Mouse (Mus musculus): Measurements from ENCODE around the gene Ubiad1. TPM values are rescaled to one million over a fixed set of nuclear protein-coding genes. Genes with fewer than 3 reads are reported as not detected.
A peak's percentile ranks its signal among the peaks of the same experiment; 100 is the strongest.

The Ubiad1 gene
- polyA plus RNA-seq, 1 experiment: 50.8 TPM

DNA sequence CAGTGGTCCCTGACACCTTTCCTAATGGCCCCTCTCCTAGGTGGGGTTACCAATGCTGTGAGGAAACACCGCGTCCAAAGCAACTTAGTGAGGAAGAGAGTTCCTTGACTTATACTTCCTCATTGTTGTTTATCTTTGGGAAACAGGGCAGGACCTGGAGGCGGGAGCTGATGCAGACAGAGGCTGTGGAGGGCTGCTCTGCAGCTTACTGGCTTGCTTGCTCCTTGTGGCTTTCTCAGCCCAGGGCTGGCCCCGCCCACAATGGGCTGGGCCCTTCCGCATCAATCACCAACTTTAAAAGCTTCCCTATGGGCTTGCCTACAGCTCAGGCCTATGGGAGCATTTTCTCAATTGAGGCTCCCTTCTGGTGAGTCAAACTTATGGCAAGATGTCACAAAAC is 10.8 kb downstream of the Ubiad1 start:
- 77% methylated on average over 5 of the region's 5 CpGs for whole genome bisulfite sequencing
- DNase-seq: peak; percentile 41
- H3K27ac ChIP-seq (ENCODE audit: insufficient read depth, low read depth, low read length): peak overlapping the region; percentile 72

DNA sequence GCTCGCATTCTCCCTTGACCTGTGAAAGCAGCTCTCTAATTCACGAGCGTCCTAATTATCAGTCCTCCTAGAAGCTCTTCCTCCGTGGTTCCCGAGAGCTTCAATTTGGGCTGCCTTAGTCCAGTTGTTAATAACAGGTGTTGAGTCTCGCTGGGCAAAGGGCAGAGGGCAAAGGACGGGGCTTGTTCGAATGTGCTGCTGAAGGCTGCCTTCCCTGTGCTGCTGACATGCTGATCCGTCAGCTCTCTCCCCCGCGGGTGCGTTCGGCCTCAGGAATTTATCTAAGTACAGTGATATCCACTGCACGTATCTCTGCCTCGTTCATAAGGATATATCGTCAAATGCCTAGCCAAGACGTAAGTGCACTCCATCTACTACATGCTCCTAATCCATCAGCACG is 11.2 kb downstream of the Ubiad1 start:
- H3K36me3 ChIP-seq (ENCODE audit: control insufficient read depth, insufficient read depth, low read length): no peaks in the 10 kb centered on the region; the same call in 1 of the 2 replicates
- TF ChIP-seq POLR2A (IDR thresholded peaks at IDR 0.05; ENCODE audit: low read depth, low read length) (no peak), CTCF (conservative IDR thresholded peaks at IDR 0.05; ENCODE audit: insufficient read depth, insufficient read length, low read depth, low read length) (no peak)
- peaks cover 11% of the 10 kb centered on the region; the same call in 1 of the 2 replicates for H3K4me1 ChIP-seq (ENCODE audit: control insufficient read depth, insufficient read depth, low read length)
- peak overlapping the region; percentile 38 for H3K4me3 ChIP-seq (ENCODE audit: insufficient read depth, low read depth, low read length)
- DNase-seq: peak; percentile 93
- WGBS: 56% methylated on average over 18 of the region's 18 CpGs
- H3K27me3 ChIP-seq (replicated peaks; ENCODE audit: control insufficient read depth, insufficient read depth, low read length): no peaks in the 10 kb centered on the region
- H3K27ac ChIP-seq (ENCODE audit: insufficient read depth, low read depth, low read length): peak overlapping the region; percentile 92

More for the DNA sequence above, 10.8 kb downstream of the Ubiad1 start:
- H3K36me3 ChIP-seq (ENCODE audit: control insufficient read depth, insufficient read depth, low read length): no peaks in the 10 kb centered on the region; the same call in 1 of the 2 replicates
- no peaks in the 10 kb centered on the region for H3K27me3 ChIP-seq (replicated peaks; ENCODE audit: control insufficient read depth, insufficient read depth, low read length)
- H3K4me3 ChIP-seq (ENCODE audit: insufficient read depth, low read depth, low read length): no peak overlapping the region
- H3K4me1 ChIP-seq (ENCODE audit: control insufficient read depth, insufficient read depth, low read length): peaks cover 11% of the 10 kb centered on the region; the same call in 1 of the 2 replicates
- TF ChIP-seq CTCF (conservative IDR thresholded peaks at IDR 0.05; ENCODE audit: insufficient read depth, insufficient read length, low read depth, low read length) (no peak), POLR2A (IDR thresholded peaks at IDR 0.05; ENCODE audit: low read depth, low read length) (no peak)

DNA sequence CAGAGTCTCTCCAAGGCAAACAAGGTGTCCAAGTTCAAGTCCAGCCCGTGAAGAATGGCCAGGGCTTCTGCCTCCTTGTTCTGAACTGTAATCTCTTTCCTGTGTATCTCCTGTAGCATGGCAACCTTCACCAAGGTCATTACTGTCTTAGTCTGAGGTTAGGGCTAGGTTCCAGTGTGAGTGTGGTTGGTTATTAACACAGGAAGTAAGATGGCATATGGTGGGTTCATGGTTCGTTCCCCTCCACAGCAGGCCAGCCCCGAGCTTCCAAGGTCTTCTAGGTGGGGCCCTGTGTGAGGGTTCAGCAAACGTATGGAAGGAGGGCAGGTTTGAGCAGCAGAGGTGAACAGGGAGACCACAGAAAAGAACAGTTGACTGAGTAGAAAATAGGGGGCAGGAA is 12.1 kb downstream of the Ubiad1 start:
- Histone ChIP-seq H3K4me1 (ENCODE audit: control insufficient read depth, insufficient read depth, low read length) (peaks cover 11% of the 10 kb centered on the region; the same call in 1 of the 2 replicates), H3K4me3 (ENCODE audit: insufficient read depth, low read depth, low read length) (peak overlapping the region; percentile 38), H3K27me3 (replicated peaks; ENCODE audit: control insufficient read depth, insufficient read depth, low read length) (no peaks in the 10 kb centered on the region), H3K36me3 (ENCODE audit: control insufficient read depth, insufficient read depth, low read length) (no peaks in the 10 kb centered on the region; the same call in 1 of the 2 replicates), H3K27ac (ENCODE audit: insufficient read depth, low read depth, low read length) (peak overlapping the region; percentile 92)
- no peak for TF ChIP-seq CTCF (conservative IDR thresholded peaks at IDR 0.05; ENCODE audit: insufficient read depth, insufficient read length, low read depth, low read length)
- no peak for TF ChIP-seq POLR2A (IDR thresholded peaks at IDR 0.05; ENCODE audit: low read depth, low read length)
- DNase-seq: peak; percentile 72
- 35% methylated on average over 4 of the region's 4 CpGs for WGBS

DNA sequence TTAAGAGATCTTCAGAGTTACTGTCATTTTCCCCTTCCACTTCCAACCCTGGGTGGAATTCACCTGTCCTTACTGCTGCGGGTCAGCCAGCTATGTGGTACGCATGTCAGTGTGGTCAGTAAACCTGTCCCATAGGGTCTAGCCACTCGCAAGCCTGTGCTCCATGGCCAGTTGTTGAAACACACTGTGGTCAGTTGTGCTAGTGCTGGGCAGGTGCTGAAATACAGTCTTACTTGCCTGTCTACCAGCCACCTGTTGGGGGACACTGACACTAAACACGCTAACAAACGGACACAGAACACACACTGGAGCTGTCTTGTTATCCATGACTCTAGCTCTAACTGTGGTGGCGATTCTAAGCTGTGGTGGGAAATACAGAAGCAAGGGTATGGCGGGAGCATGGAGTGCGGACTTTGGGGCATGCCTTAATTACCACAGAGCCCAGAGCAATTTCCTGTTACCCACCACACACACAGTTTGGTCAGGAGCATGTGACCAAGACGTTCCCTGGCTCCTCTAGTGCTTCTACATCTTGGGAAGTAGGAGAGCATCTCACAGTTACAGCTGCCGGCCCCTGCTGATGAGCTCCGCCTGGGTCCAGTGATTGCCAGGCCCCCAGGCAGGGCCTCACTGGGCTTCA is 13.6 kb downstream of the Ubiad1 start:
- no peak for DNase-seq
- Histone ChIP-seq H3K4me1 (ENCODE audit: control insufficient read depth, insufficient read depth, low read length) (peaks cover 11% of the 10 kb centered on the region; the same call in 1 of the 2 replicates), H3K27ac (ENCODE audit: insufficient read depth, low read depth, low read length) (no peak overlapping the region), H3K27me3 (replicated peaks; ENCODE audit: control insufficient read depth, insufficient read depth, low read length) (no peaks in the 10 kb centered on the region), H3K4me3 (ENCODE audit: insufficient read depth, low read depth, low read length) (no peak overlapping the region), H3K36me3 (ENCODE audit: control insufficient read depth, insufficient read depth, low read length) (no peaks in the 10 kb centered on the region; the same call in 1 of the 2 replicates)
- TF ChIP-seq POLR2A (IDR thresholded peaks at IDR 0.05; ENCODE audit: low read depth, low read length) (no peak), CTCF (conservative IDR thresholded peaks at IDR 0.05; ENCODE audit: insufficient read depth, insufficient read length, low read depth, low read length) (no peak)
- WGBS: 79% methylated on average over 11 of the region's 11 CpGs

DNA sequence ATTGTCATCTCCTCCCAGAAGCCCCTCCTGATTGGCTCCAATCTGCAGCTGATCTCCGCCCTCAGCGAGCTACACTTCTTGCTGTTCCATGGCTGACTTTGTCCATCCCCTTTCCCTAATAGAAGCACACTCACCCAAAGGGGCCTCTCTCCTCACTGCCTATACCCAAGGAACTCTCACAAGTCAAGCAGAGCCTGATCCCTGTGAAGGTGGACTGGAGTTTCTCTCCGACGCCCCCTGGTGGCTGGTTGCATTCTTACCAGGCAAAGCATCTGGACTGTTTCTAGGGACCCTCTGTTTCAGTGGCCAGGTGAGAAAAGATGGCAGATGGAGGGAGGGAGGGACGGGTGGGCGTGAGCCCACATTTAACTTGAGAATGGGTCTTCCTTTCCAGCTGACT is 14.9 kb downstream of the Ubiad1 start:
- peak; percentile 58 for DNase-seq
- TF ChIP-seq POLR2A (IDR thresholded peaks at IDR 0.05; ENCODE audit: low read depth, low read length) (no peak), CTCF (conservative IDR thresholded peaks at IDR 0.05; ENCODE audit: insufficient read depth, insufficient read length, low read depth, low read length) (peak; percentile 72)
- Histone ChIP-seq H3K4me3 (ENCODE audit: insufficient read depth, low read depth, low read length) (no peak overlapping the region), H3K27ac (ENCODE audit: insufficient read depth, low read depth, low read length) (no peak overlapping the region), H3K27me3 (replicated peaks; ENCODE audit: control insufficient read depth, insufficient read depth, low read length) (no peaks in the 10 kb centered on the region), H3K4me1 (ENCODE audit: control insufficient read depth, insufficient read depth, low read length) (peaks cover 6% of the 10 kb centered on the region; the same call in 1 of the 2 replicates), H3K36me3 (ENCODE audit: control insufficient read depth, insufficient read depth, low read length) (no peaks in the 10 kb centered on the region; the same call in 1 of the 2 replicates)
- 29% methylated on average over 6 of the region's 6 CpGs for WGBS

DNA sequence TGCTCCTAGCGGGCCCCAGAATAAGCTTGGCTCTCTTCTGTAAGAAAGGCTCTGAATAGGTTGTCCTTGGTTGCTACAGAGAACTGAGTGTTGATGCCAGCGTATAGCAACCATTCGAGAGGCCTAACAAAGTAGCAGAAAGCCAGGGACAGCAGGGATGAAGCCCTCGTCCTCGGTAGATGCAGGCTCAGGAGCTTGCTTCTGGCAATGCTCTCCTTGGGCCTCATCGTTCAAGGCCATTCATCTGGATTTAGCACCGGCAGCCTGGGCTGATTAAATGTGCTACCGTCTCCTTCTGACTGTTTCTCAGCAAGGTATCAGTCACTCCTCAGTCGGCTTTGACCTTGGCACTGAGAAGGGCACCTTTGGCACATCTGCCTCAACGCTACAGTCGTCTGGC is 15.4 kb downstream of the Ubiad1 start:
- H3K27ac ChIP-seq (ENCODE audit: insufficient read depth, low read depth, low read length): no peak overlapping the region
- no peak for TF ChIP-seq POLR2A (IDR thresholded peaks at IDR 0.05; ENCODE audit: low read depth, low read length)
- no peak for TF ChIP-seq CTCF (conservative IDR thresholded peaks at IDR 0.05; ENCODE audit: insufficient read depth, insufficient read length, low read depth, low read length)
- peaks cover 6% of the 10 kb centered on the region; the same call in 1 of the 2 replicates for H3K4me1 ChIP-seq (ENCODE audit: control insufficient read depth, insufficient read depth, low read length)
- no peak for DNase-seq
- H3K4me3 ChIP-seq (ENCODE audit: insufficient read depth, low read depth, low read length): no peak overlapping the region
- WGBS: 87% methylated on average over 11 of the region's 11 CpGs
- no peaks in the 10 kb centered on the region; the same call in 1 of the 2 replicates for H3K36me3 ChIP-seq (ENCODE audit: control insufficient read depth, insufficient read depth, low read length)
- H3K27me3 ChIP-seq (replicated peaks; ENCODE audit: control insufficient read depth, insufficient read depth, low read length): no peaks in the 10 kb centered on the region

DNA sequence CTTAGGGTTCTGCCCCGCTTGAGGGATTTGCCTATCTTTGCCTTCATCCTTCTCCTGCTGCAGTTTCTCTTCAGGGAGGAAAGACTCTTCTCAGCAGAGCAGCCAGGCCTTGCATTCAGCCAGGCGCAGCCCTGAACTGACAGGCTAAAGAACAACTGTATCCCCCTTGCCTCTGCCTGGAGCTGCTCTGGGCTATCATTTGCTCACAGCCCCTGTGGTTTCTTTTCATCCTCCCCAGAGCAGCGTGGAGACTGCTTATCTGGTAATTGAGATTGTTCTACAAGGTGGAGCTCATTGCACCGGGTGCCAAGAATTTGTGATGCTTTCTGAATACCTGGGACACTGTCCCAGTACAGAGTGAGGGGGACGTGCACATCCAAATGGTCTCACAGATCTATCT is 16.0 kb downstream of the Ubiad1 start:
- no peak for DNase-seq
- no peak overlapping the region for H3K4me3 ChIP-seq (ENCODE audit: insufficient read depth, low read depth, low read length)
- H3K36me3 ChIP-seq (ENCODE audit: control insufficient read depth, insufficient read depth, low read length): no peaks in the 10 kb centered on the region; the same call in 1 of the 2 replicates
- H3K4me1 ChIP-seq (ENCODE audit: control insufficient read depth, insufficient read depth, low read length): peaks cover 4% of the 10 kb centered on the region; the same call in 1 of the 2 replicates
- WGBS: 84% methylated on average over 5 of the region's 5 CpGs
- TF ChIP-seq POLR2A (IDR thresholded peaks at IDR 0.05; ENCODE audit: low read depth, low read length) (no peak), CTCF (conservative IDR thresholded peaks at IDR 0.05; ENCODE audit: insufficient read depth, insufficient read length, low read depth, low read length) (no peak)
- H3K27ac ChIP-seq (ENCODE audit: insufficient read depth, low read depth, low read length): no peak overlapping the region
- no peaks in the 10 kb centered on the region for H3K27me3 ChIP-seq (replicated peaks; ENCODE audit: control insufficient read depth, insufficient read depth, low read length)

Measured in kidney, adult 2 months (tissue).